Mouse (Mus musculus): ENCODE data around the gene Ins2. TPM values are rescaled to one million over a fixed set of nuclear protein-coding genes. Genes with fewer than 3 reads are reported as not detected.

Ins2 gene
- not detected for total RNA-seq (2021)

GRCm38 (mm10) chr7:142743281-142743680 lies at the start of gene Ins2:
Gene Ins2 (minus strand): TSS chr7:142743381.
- DNase-seq: no peak

- no peak for DNase-seq
These were observed 49.6 kb upstream of the Ins2 start for GRCm38 (mm10) chr7:142792650-142793275.

DNA sequence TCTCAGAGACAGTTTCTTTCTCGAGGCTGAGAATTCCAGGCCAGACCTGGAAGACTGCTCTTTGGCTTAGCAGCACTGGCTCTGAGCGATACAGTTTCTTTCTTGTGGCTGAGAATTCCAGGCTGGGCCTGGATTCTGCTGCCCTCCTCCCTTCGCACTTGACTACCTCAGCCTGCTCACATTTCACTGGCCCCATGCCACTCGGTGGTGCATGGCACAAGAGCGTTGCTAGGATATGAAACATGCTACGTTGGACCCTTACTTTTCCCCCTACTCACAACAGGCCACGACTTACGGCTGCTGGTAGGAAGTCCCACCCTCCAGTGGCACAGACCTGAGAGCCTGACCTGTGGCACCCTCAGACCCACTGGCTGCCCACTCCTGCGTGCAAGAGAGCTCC lies 46.5 kb upstream of the Ins2 start:
- DNase-seq: no peak

DNA sequence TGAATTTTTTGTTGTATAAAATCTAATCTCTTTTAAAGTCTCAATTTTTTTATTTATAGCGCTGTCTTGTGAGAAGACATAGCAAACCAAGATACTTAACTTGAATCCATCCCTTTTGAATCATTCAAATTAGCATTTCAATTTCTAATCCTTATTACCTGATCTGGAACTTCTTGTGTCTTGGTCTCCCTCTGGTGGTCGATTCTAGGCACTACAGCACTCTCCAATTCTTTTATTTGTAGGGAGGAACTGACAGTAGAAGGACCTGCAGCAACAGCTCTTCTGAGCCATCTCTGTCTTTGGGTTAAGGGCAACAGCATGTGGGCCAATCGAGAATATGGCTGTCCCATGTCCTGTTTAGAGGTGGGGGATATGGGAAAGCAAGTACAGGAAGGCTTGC lies 5.4 kb downstream of the Ins2 start:
- DNase-seq: no peak

DNA sequence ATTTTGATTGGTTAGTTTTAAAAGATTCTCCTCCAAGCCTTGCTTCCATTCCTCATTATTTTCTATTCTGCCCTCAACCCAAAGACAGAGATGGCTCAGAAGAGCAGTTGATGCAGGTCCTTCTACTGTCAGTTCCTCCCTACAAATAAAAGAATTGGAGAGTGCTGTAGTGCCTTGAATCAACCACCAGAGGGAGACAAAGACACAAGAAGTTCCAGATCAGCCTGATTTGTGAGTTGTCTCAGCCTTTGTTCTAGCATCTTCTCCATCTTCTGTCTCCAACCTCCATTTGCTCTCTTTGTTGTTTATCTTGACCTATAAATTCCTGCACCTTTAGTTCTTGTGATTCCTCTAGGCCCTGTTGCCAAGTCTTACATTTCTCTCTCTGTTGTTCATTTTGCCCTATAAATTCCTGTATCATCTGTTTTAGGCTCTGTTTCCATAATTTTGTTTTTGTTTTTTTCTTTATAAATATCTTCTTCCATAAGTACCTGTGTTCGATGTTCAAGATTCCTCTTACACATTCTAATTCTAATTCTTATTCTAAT lies 6.2 kb downstream of the Ins2 start:
- DNase-seq: no peak

GRCm38 (mm10) chr7:142725973-142726372 lies 17.2 kb downstream of the Ins2 start:
- DNase-seq: no peak

- peak; percentile 7 to 11 for DNase-seq
These were observed 22.5 kb downstream of the Ins2 start for GRCm38 (mm10) chr7:142720725-142721124.

DNA sequence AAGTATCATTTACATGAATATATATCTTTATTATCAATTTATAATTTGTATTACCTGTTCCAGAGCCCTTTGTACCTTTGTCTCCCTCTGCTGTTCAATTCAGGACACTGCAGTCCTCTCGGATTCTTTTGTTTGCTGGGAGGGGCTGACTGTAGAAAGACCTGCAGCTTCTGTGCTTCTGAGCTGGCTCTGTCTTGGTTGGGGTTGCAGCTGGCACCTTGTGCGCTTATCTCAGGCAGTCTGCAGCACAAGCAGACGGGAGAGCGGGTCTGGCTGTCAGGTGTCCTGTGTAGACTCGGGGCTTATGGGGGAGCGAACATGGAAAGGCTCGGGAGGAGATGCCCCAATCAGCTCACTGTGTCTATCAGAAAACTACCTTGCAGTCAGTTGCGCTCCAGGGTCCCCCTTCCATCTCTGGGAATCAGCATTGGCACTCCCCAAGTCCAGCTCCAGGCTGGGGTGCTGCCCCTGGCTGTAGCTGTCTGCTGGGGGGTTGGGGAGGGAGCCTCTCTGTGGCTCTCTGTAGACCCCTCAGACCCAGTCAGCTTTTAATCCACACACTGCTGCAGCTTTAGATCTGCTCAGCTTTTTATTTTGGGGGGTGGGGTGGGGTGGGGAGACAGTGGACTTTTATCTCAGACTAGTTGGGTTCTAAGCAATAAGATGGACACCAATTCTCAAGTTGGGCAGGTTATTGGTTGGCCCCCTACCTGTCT lies 28.2 kb downstream of the Ins2 start:
- peak; percentile 17 to 23 for DNase-seq

DNA sequence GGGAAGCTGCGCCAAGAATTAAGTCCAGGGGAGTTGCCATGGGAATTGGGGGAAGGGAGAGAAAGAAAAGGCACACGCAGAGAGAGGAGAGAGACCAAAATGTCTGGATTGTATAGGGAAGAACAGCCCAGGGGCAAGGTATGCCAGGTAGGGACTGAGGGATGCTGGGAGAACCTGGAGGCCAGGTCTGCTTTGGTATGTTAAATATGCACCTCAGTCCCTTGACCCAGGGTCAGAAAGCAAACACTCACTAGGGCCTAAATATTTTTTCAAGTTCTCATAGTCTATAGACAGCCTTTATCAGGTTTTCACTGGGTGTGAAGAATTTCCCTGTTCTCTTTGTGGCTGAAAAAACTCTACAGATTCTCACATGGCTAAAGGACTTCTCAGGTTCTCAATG lies 36.3 kb downstream of the Ins2 start:
- DNase-seq: no peak

DNA sequence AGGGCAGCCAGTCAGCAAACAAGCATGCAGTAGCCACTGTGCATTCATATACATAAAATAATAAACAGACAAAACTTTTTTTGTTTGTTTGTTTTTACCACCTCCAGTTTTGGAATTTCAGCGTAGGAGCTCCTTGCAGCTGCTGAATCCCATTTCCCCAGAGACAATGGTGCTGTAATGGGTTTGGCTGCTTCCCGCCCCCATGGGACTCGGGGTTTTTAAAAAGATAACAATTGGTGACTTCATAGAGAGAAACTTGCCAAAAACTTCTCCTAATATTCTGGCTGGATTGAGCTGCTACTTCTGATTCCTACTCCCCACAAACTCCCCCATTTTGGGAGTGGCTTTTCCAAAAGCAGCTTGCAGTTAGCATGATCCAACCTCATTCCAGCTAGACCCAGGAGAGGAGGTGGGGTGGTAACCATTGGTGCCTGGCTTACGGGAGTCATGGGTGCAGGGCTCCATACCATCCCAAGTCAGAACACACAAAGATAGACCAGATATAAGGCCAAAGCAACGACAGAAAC lies 43.8 kb downstream of the Ins2 start:
- DNase-seq: no peak

DNA sequence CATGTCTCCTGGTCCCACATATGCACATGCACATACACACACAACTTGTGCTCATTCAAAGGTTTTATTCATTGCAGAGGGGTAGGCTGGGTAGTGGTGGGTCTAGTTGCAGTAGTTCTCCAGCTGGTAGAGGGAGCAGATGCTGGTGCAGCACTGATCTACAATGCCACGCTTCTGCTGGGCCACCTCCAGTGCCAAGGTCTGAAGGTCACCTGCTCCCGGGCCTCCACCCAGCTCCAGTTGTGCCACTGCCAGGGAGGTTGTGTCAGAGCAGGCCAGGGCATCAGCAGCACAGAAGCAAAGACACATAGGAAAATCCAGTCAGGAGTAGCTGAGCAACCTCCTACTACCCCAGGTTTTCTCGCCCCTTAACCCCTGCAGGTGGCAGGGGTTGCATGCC lies 64.6 kb downstream of the Ins2 start:
- DNase-seq: no peak

- peak in 1 of 2 experiments; percentile 48 for DNase-seq
These were observed 67.5 kb downstream of the Ins2 start for GRCm38 (mm10) chr7:142675644-142676043.

GRCm38 (mm10) chr7:142675141-142675540 lies 68.0 kb downstream of the Ins2 start:
- no peak for DNase-seq

DNA sequence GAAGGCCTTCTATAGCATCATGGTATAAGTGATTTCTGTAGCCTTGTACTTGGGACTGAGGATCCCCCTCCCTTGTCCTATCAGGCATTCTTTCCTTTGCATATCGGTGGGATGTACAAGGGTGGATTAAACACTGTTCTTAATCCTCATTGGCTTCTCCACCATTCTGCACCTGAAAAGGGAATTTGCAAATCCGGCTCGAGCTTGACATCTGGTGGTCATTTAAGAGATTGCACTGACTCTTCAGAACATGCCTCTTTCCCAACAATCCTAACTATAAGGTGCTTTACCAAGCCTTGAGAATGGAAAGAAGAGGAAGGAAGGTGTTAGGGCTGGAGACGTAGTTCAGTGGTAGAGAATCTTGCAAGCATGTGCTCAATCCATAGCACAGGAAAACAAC lies 71.1 kb downstream of the Ins2 start:
- DNase-seq: peak in 1 of 2 experiments; percentile 63

- no peak for DNase-seq
These were observed 72.1 kb downstream of the Ins2 start for GRCm38 (mm10) chr7:142671067-142671466.

DNA sequence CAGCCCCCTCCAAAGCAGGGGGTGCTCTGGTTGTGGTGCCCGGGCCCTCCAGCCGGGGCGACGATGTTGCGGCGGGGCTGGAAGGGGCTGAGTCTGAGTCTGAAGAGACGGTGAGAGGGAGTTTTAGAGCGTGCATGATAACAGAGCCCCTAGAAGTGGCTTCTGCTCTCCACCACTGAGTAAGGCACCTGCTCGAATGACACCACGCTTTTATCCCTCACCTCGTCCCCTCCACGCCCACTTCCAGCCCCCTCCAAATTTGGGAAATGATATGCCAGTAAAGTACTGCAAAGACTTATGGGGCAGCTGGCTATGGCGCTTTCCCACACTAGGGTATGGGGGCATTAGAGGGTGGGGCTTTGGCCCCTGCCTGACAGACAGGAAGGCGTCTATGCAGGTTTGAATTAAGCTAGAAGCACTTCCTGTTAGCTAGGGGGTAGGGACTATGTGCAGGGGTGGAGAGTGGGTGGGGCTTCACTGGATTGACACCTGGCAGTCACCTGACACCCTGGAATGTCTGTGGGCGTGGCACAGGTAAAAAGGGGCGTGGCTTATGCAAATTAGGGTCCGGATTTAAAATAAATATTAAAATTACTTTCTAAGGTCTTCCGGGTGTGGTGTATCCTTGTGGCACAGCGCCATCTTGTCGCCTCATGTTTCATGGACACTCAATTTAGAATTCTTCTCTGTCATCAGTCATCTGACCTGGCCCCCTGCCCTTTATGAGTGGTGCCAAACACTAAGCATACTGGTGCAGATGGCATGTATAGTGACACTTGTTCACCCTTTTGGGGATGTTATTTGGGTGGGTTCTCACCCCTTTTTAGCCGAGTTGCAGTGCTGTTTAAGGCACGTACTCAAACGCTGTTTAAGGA lies 73.2 kb downstream of the Ins2 start, which contains the start of gene Gm49394:
Gene Gm49394, minus strand, starts transcription at position 192 of the 875 bp plus-strand sequence.
- no peak for DNase-seq

DNA sequence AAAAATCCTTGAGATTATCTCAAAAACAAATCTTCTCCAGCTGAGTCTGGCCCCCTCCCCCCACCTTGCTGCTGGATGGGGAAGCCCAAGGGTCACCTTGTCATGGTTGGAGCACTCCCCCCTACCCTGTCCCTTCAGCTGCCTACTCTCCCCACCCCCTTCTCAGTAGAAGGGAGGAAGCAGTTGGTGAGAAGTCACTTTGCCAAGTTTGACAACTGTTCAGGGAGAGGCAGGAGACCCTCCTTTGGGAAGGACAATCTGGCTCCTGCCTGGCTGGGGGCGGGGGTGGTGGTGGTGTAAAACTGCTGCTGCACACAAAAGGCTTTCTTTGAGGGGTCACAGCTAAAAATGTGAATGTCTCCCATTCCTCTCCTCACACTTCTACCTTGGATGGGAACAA lies 74.9 kb downstream of the Ins2 start:
- DNase-seq: no peak

GRCm38 (mm10) chr7:142667521-142667920 lies 75.7 kb downstream of the Ins2 start:
- no peak for DNase-seq

DNA sequence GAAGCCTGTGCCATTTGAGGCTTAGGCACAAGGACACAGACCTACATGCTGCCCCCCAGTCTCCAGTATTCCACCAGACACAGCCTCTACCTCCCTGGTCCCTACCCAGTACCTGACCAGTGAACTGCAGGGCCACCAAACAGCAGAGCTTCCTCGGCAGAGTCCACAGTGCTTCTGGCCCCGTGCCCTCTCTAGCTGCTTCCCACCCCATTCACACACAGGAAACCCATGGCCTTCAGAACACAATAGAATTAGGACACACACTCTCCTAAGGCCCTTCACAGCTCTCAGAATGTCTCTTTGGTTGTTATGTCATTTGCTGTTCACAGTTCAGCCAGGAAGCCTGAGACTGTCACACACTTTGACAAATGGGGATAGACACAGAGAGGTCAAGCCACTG lies 76.5 kb downstream of the Ins2 start, which contains the start of gene Igf2:
Gene Igf2, minus strand, starts transcription at position 158 of the 400 bp plus-strand sequence.
- no peak for DNase-seq

- no peak for DNase-seq
These were observed 77.1 kb downstream of the Ins2 start for GRCm38 (mm10) chr7:142666109-142666508.

DNA sequence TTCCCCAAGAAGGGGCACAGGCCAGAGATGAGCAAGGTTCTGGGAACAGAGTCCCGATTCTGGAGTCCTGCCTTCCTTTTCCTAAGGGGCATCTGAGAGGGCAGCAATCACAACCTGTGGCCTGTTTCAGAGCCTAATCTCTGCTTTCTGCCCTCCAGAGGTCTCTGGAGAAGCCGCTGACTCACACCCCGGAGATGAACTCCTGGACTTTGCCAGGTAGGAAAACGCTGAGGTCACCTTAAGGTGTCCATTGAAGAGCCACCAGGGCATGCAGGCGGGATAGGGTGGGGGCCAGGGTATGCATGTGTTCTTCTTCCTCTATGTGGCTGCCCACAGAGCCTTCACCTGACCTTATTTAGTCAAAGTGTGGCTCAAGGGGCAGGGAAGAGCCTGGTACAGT lies 77.8 kb downstream of the Ins2 start:
- no peak for DNase-seq

- DNase-seq: no peak
These were observed 78.6 kb downstream of the Ins2 start for GRCm38 (mm10) chr7:142664465-142665029.

All from layer of hippocampus, postnatal 36 days (tissue).